Mouse (Mus musculus) brain, embryonic 14.5 days (tissue): Measurements from ENCODE around the gene Med27.

Experiments
- CTCF ChIP-seq: fragments of 200-500 bp; IDR thresholded peaks from 2 replicates; pipeline ENCODE4 v1.5.1; 2012; ENCODE audit warnings: inconsistent platforms, mild to moderate bottlenecking, moderate library complexity, borderline replicate concordance; ENCODE audit not compliant: insufficient read depth, insufficient read length; ENCODE audit errors: extremely low read depth
- POLR2A ChIP-seq: fragments of 200-500 bp; IDR thresholded peaks from 2 replicates; pipeline ENCODE4 v1.6.1; 2012; ENCODE audit warnings: mild to moderate bottlenecking, inconsistent platforms, borderline replicate concordance; ENCODE audit not compliant: poor library complexity, insufficient read depth, insufficient read length, severe bottlenecking; ENCODE audit errors: extremely low read depth

DNA sequence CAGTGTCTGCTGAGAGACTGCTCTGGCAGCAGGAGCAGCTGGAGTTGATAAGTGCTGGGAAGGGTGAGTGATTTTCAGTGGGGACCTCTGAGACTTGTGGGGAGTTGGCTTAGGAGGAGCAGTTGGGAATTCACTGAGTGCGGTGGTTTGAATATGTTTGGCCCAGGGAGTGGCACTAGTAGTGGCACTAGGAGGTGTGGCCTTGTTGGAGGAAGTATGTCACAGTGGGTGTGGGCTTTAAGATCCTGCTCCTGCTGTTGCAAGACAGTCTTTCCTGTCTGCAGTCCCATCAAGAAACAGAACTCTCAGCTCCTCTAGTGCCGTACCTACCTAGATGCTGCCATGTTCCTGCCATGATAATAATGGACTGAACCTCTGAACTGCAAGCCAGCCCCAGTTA is 115.2 kb downstream of the Med27 start:
- TF ChIP-seq POLR2A (no peak), CTCF (no peak)
